Mouse (Mus musculus): ENCODE results near the gene Atp6v0c.
"Not testable (repeated sequence)": the region's sequence is repeated elsewhere in the genome, so short reads cannot be mapped to it uniquely, and the experiment has no call there.

Atp6v0c gene

DNA sequence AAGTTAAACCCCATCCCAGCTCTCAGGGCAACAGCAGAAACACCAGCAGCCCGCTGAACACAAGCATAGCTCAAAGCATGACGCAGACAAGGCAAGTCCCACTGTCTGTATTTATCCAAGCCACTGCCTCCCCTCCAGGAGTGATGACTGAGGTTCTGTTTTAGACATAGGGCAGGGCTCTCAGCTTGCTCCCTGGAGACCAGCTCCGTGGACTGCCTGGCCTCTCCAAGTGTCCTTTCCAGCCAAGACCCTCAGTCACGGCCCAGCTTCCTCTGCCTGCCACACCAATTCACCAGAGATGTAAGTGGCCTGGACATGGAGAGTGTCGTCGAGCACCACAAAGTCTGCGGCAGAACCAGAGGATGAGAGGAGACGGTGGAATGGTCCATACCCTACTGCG lies 13.8 kb downstream of the Atp6v0c start:
- no peak for DNase-seq

DNA sequence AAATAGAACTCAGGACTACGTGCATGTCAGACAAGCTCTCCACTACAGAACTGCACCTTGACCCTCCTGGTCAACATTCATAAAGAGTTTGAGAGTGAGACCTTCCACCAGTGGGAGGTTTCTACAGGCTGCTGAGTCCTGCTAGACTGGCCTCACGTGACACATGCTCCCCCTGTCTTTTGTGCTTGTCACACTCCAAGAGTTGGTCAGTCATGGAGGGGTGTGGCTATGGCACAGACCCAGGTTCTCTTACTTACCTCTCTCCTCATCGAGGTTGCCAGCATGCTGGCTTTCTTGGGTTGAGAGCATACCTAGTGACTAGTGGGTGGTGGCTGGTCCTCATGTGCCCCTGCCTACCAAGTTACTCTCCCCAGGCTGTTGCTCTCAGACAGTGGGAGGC lies 15.0 kb downstream of the Atp6v0c start:
- DNase-seq, result no peak

DNA sequence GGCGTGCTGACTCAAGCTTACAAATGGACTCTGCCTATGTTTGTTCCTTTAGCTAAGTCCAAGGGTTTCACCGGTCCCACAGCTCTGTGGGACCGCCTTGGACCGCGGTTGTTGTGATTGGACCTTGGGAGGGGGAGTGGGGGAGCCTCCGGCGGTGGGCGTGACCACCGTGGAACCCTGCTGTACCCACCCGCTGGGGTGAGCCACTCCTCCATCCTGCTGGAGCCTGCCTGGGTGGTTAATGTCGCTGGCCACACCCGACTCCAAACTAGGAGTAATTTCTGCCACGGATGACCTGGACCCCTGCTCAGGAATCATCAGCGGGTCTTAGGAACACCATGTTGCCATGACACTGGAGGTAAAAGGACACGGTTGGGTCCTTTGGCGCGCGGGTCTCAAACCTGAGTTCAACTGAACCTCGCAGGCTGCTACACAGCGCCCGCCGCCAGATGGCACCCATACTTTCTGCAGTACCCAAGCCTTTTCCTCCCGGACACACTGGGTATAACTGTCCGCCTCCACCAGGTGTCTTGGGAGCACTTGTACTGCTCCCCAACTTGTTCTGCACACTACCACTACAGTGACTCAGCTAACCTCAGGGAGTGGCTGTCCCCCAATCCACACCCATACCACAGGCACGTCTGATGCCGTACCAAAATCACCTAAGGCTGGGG lies 17.5 kb downstream of the Atp6v0c start:
- peak; percentile 77 for DNase-seq

DNA sequence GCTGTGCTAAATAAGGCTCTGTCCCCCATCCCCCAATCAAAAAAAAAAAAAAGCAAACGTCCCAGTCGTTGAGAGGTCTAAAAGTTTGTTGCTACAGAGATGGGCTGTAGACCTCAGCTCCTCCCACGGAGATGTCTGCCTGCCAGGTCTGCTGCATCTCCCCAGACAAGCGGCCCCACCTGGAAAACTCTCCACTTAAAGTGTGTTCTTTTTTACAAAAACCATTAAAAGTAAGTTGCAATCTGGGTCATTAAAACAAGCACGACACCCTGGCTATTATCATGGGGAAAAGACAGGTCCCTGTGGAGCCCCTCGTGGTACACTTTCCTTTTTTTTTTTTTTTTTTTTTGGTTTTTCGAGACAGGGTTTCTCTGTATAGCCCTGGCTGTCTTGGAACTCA lies 18.1 kb downstream of the Atp6v0c start:
- no peak for DNase-seq

DNA sequence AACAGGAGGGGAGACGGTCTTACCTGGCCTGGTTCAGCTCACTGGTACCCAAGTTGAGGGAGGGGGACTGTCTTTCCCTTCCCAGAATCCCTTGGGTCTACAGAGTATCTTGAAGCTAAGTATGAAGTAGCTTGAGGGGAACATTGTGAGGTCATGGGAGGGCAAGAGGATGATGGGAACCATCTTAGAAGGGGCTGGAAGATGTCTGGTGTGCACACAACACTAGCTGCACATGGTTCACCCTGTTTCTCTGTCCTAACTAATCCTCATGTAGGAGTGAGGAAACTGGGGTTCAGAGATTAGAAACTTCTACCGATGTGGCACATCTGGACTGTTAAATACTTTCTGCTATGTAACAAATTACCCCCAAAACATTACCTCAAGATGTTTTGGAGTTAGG lies 18.7 kb downstream of the Atp6v0c start, which contains the start of gene Pdpk1:
Pdpk1 (minus strand) TSS at position 101 of the 400 bp plus-strand sequence.
- no peak for DNase-seq

DNA sequence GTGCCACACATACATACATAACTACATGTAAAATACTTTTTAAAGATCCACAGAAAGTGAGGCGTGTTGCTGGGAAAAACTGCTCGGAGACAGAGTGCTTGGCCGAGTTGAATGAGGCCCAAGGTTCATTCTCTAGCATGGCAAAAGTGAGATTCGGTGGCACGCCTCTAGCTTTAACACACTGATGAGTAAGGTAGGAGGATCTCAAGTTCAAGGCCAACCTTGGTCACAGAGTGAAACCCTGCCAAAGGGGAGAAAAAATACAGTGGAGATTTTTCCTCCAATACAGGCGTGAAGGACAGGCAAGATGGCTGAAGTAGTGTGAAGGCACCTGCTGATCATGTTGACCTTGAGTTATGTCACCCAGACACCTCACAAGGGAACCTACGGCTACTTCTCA lies 20.1 kb downstream of the Atp6v0c start:
- no peak for DNase-seq

DNA sequence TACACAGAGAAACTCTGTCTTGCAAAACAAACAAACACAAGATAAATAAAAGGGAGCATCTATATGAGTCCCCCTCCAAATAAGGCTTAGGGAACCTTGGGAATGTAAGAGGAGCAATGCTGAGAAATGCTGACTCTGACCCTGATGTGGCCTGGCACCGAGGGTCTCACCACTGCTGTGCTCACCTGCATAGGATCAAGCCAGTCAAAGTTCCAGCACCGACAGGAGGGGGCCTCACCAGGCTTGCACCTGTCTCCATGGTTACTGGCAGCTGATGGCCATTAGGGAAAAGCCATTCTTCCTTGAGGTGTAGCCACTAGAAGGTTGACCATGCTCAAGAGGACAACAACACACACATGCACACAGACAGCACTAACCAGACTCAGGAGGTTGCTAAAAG lies 26.6 kb downstream of the Atp6v0c start:
- no peak for DNase-seq

DNA sequence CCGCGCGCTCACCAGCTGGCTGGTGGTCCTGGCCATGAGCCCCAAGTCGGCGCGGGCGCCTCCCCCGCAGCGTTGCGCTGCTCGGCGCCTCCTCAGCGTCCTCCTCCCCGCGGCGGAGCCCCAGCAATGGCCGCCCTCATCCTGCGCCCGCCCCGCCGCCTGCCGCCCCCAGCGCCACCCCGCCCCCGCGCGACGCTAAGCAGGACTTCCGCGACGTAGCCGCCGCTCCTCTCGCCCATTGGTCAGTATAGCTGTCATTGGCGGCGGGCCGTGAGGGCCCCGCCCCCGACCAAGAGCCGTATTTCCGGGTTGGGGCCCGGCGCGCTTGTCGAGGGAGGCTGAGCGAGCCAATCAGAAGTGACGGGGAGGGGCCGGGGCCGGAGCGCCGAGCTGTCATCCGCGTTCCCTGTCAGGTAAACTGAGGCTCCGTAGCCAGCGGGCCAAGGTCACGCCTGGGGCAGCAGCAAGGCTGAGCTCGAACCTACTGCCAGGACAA lies 28.0 kb downstream of the Atp6v0c start:
- peak; percentile 99 for DNase-seq

DNA sequence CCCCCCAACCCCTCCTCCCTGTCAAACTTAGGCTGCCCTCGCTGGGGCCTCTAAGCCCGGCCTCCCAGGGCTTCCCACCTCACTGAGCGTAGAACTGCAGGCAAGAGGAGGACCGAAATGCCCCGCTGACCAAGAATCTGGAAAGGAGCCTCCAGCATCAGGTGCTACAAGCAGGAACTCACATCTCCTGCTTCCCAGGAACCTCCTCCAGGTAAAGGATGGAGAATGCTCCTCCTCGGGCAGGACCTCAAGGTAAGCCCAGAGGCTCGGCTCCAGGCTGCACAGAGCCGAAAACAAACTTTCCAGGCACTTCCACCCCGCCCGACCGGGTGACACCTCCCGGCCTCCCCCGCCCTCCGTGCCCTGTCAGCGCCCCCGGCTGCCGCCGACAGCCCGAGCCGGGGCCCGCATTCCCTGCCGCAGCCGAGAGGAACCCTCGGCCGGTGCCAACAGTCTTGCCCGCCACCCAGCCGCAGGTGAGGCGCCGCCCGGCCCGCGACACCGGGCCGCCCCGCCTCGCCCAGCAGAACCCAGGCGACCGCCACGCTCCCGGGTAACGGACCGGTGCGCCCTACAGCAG lies 28.6 kb downstream of the Atp6v0c start:
- no peak for DNase-seq

DNA sequence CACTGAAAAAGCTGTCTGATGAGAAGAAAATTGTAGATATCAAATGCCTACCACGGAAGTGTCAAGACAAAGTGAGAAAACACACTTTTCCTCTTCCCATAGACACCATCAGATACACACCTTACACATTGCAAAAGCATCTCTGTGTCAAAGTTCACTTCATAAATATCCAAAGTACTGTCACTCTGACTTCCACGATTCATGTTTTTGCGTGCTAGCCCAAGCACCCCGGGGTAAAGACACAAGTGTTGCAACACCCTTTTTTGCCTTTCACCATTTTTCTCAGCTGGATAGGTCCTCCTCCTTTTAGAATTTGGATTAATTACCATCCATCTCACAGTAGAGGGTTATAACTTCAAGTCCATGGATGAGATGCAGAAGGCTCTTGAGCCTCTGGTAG lies 29.5 kb downstream of the Atp6v0c start:
- no peak for DNase-seq

DNA sequence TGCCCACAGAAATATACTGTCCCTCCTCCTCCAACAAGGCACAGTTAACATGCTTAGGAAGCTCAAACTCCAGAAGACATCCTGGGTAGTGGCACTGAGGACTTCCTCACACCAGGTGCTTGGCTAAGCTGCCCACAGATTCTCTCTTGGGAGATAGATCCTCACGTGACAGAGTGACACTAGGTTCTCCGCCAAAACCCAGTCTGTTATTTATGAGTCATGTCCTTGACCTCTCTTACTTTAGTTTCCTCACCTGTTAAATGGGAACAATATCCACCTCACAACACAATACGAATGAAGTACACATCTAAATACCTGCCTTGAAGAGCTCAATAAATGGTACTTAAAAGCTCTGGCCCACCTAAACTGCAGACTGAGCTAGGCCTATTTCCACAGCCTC lies 30.2 kb downstream of the Atp6v0c start:
- no peak for DNase-seq

DNA sequence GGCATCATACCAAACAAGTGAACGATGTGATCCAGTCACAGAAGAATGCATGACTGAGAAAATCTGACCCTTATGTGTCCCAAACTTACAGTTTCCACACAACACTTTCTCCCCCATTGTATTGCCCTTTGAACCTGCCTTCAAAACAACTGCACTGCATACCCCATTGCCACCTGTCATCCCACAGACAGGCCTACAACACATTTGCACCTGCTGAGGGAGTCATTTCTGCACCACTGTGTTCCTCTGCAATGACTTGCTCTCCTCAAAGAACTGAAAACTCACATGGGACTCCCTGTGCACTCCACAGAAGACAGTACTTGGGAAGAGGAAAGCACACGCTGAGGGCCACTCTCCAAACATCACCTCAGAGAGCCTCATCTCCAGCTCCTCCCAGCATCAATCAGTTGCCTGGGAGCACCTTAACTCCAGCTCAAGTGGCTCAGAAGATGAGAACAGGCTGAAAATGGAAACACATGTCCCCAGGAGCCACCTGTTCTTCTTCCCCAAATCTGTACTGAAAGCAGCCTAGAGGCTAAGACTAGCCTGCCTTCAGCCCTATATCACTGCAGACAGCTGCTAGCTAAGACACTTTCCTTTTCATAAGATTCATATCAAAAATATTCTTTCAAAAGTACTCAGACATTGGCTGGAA lies 32.1 kb downstream of the Atp6v0c start:
- no peak for DNase-seq

DNA sequence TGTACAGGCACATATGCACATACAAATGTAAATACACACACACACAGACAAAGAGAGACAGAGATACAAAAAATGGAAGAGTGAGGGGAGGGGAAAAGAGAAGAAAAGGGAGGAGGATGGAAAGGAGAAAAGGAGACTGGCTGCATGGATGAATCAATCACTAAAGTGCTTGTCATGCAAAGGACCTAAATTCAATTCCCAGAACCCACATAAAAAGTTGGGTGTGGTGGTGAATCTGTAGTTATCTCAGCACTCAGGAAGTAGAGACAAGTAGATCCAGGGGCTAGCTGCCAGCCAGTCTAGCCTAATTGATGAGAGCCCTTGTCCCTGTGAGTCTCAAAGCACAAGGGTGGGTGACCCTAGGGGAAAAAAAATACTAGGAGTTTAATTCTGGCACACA lies 35.4 kb downstream of the Atp6v0c start:
- DNase-seq, result no peak

DNA sequence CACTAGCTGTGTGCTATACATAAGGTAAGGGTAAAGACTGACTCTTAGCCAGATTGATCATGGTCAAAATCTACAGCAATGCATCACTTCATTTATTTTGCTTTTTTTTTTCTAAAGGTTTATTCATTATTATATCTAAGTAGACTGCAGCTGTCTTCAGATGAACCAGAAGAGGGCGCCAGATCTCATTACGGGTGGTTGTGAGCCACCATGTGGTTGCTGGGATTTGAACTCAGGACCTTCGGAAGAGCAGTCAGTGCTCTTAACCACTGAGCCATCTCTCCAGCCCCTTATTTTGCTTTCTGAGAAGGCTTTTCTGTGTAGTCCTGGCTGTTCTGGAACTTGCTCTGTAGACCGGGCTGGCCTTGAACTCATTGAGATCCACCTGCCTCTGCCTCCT lies 36.6 kb downstream of the Atp6v0c start:
- DNase-seq, result not testable (repeated sequence)

DNA sequence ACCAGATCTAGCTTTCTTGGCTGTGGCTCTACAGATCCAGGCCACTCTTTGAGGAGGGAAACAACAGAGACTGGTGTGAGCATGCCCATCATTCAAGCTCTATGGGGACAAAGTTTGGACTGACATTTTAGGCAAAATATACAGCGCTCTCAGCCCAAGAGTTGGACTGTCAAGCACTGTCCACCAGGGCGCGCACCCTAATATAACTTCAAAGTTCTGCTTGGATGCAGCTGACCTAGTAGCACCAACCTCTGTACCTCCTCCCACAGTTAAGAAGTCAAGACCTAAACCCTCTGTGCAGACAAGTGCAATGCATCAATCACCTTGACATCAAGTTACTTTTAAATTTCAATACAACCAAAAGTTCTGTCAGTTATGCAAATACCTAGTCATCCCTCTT lies 37.9 kb downstream of the Atp6v0c start:
- DNase-seq, result no peak

DNA sequence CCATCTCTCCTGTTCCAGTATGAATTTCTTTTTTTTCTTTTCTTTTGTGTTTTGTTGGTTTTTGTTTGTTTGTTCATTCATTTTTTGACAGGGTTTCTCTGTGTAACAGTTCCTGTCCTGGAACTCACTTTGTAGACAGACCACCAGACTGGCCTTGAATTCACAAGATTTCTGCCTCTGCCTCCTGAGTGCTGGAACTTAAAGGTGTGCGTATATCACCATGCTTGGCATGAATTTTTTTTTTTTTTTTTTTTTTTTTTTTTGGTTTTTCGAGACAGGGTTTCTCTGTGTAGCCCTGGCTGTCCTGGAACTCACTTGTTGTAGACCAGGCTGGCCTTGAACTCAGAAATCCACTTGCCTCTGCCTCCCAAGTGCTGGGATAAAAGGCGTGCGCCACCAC lies 40.3 kb downstream of the Atp6v0c start:
- DNase-seq, result not testable (repeated sequence)

DNA sequence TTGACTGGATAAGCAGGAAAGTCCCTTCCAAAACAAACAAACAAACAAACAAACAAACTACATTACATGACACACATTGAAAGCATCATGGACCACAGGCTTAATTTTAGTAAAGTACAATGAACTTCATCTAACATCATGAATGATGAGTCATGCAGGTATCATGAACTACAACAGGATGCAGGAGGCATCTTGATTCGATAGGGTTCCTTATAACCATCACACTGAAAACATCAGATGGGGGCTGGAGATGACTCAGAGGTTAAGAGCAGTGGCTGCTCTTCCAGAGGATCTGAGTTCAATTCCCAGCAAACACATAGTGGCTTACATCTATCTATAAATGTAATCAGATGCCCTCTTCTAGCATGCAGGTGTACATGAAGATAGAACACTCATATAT lies 41.9 kb downstream of the Atp6v0c start:
- no peak for DNase-seq

DNA sequence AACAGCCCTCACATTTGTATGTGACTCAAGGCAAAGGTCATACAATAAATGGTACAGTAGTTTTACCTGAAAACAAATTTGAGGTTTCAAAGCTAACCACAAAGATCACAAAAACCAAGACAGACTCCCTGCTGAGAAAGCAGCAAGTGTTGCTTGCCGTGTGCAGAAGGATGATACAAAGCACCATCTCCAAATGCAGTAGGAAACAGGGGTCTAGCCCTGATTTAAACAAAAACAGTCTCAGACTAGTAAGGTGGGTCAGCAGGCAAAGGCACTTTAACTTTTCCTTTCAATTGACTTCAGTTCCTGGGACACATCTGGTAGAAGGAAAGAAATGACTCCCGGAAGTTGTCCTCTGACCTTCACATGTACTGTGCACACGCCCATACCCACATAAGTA lies 42.7 kb downstream of the Atp6v0c start:
- no peak for DNase-seq

DNA sequence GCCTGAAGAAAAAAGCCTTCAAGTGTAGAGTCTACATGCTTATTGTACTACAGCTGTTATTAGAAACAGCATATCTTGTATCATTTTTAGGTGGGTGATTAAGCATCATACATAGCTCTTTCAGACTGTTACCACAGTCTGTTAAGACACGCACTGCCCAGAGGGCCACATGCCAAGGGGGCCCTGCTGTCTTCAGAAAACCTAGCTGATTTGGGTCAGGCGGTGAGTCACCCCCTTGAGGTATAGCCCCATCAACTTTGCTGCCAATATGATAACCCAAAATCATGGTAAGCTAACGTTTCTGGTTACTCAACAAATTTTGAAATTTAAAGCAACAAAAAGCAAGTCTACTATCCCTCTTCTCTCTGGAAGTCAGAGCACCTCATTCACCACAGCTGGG lies 50.1 kb downstream of the Atp6v0c start:
- no peak for DNase-seq
